Comparison of ENCODE assay signal across 8 mouse cellular contexts in genomic region chr5:32133549-32134004, GRCm38 (mm10). TPM values are rescaled to one million over a fixed set of nuclear protein-coding genes. Genes with fewer than 3 reads are reported as not detected.
DNase-seq lines count a peak whose midpoint lies in the region; ATAC-seq and TF ChIP-seq lines count a peak whose summit lies in the region.

No protein-coding gene starts in this region.

- peaks cover 16% of the 10 kb centered on the region for H3K4me1 ChIP-seq in bone marrow macrophage, adult 2 months (ENCODE audit: control insufficient read depth, insufficient read depth, low read length)
- peaks cover 13% of the 10 kb centered on the region for H3K4me1 ChIP-seq in forebrain, embryonic 14.5 days (ENCODE audit: control insufficient read depth, insufficient read depth, low read length)
- peaks cover 16% of the 10 kb centered on the region for H3K4me1 ChIP-seq in liver, embryonic 15.5 days (replicated peaks)
- peaks cover 19% of the 10 kb centered on the region for H3K4me1 ChIP-seq in neural tube, embryonic 12.5 days

- H3K36me3 ChIP-seq in forebrain, embryonic 14.5 days (ENCODE audit: control insufficient read depth, insufficient read depth, low read length), result no peaks in the 10 kb centered on the region
- H3K36me3 ChIP-seq in liver, embryonic 15.5 days (replicated peaks), result no peaks in the 10 kb centered on the region
- no peaks in the 10 kb centered on the region for H3K36me3 ChIP-seq in neural tube, embryonic 12.5 days

- peak; percentile 56 to 60 for DNase-seq in B cell, adult 2 months
- peak; percentile 52 for DNase-seq in forebrain, embryonic 14.5 days (ENCODE audit: low spot score)
- peak; percentile 87 to 88 for DNase-seq in heart, postnatal 10 days
- peak; percentile 77 to 86 for DNase-seq in kidney, postnatal 4 days
- DNase-seq in thymus, postnatal 14 days, result peak; percentile 31

- H3K9ac ChIP-seq in forebrain, embryonic 14.5 days (ENCODE audit: low read length), result peak overlapping the region; percentile 67
- no peak overlapping the region for H3K9ac ChIP-seq in liver, embryonic 15.5 days
- peak overlapping the region; percentile 61 for H3K9ac ChIP-seq in neural tube, embryonic 12.5 days

- ATAC-seq in forebrain, embryonic 14.5 days, result peak; percentile 18; the same call in 1 of the 2 replicates
- ATAC-seq in liver, embryonic 15.5 days (ENCODE audit: insufficient read depth), result no peak
- no peak for ATAC-seq in neural tube, embryonic 12.5 days (ENCODE audit: low FRiP score, low read depth)

- no peak for TF ChIP-seq CTCF in bone marrow macrophage, adult 2 months (IDR thresholded peaks at IDR 0.05; ENCODE audit: low read depth, low read length)

- H3K27me3 ChIP-seq in forebrain, embryonic 14.5 days (replicated peaks; ENCODE audit: control insufficient read depth, insufficient read depth, low read length), result peaks cover 47% of the 10 kb centered on the region
- peaks cover 90% of the 10 kb centered on the region for H3K27me3 ChIP-seq in liver, embryonic 15.5 days
- H3K27me3 ChIP-seq in neural tube, embryonic 12.5 days (replicated peaks), result peaks cover 74% of the 10 kb centered on the region

- H3K9me3 ChIP-seq in forebrain, embryonic 14.5 days (replicated peaks; ENCODE audit: control insufficient read depth, low read length), result no peaks in the 10 kb centered on the region
- no peaks in the 10 kb centered on the region for H3K9me3 ChIP-seq in liver, embryonic 15.5 days (replicated peaks)
- no peaks in the 10 kb centered on the region for H3K9me3 ChIP-seq in neural tube, embryonic 12.5 days

- peak overlapping the region; percentile 62 for H3K4me3 ChIP-seq in bone marrow macrophage, adult 2 months (ENCODE audit: insufficient read depth, low read length)
- peak overlapping the region; percentile 53 for H3K4me3 ChIP-seq in forebrain, embryonic 14.5 days (ENCODE audit: low read depth, low read length)
- peak overlapping the region; percentile 60 for H3K4me3 ChIP-seq in liver, embryonic 15.5 days (replicated peaks)
- H3K4me3 ChIP-seq in neural tube, embryonic 12.5 days, result peak overlapping the region; percentile 55

- intact Hi-C loops in heart, postnatal 10 days (cut with DNase I), result loop anchor here (5.0 kb wide), 2 partner anchors 66 to 96 kb away; no protein-coding TSS in a partner anchor

- H3K27ac ChIP-seq in bone marrow macrophage, adult 2 months (ENCODE audit: insufficient read depth, low read depth, low read length), result no peak overlapping the region
- H3K27ac ChIP-seq in forebrain, embryonic 14.5 days (ENCODE audit: low read depth, low read length), result no peak overlapping the region
- peak overlapping the region; percentile 82 for H3K27ac ChIP-seq in liver, embryonic 15.5 days (replicated peaks)
- H3K27ac ChIP-seq in neural tube, embryonic 12.5 days, result no peak overlapping the region

- under 1% methylated on average over 20 of the region's 20 CpGs for WGBS in forebrain, embryonic 14.5 days
- under 1% methylated on average over 20 of the region's 20 CpGs for WGBS in liver, embryonic 15.5 days (ENCODE audit: insufficient replicate concordance)
- under 1% methylated on average over 20 of the region's 20 CpGs for WGBS in neural tube, embryonic 12.5 days

- H3K4me2 ChIP-seq in forebrain, embryonic 14.5 days (ENCODE audit: low read length), result peak overlapping the region; percentile 95
- H3K4me2 ChIP-seq in liver, embryonic 15.5 days, result peak overlapping the region; percentile 75
- H3K4me2 ChIP-seq in neural tube, embryonic 12.5 days (replicated peaks), result peak overlapping the region; percentile 91

- no peak for TF ChIP-seq POLR2A in bone marrow macrophage, adult 2 months (IDR thresholded peaks at IDR 0.05; ENCODE audit: borderline replicate concordance, low read depth, low read length)

RNA-seq across cellular contexts. Expression of gene Fosl2, which starts 2.0 kb away (rescaled TPM):
- polyA plus RNA-seq in bone marrow macrophage, adult 2 months (2012; ENCODE audit: insufficient read depth, insufficient read length, missing spikeins), result 17.2 and 18.7 TPM in 2 replicates
- polyA plus RNA-seq in forebrain, embryonic 14.5 days (2014; fragmentation: Nextera tagmentation; extraction: Ambion mirVana), result 1.8 and 2.7 TPM in 2 replicates
- 10 to 100 TPM; 21.4 to 22.5 TPM for total RNA-seq in heart, postnatal 10 days (2021)
- 0.58 and 0.62 TPM in 2 replicates for polyA plus RNA-seq in liver, embryonic 15.5 days (2015; fragmentation: Nextera tagmentation; extraction: Ambion mirVana)
- polyA plus RNA-seq in neural tube, embryonic 12.5 days (2016; fragmentation: Nextera tagmentation; extraction: Ambion mirVana), result 0.63 and 0.72 TPM in 2 replicates

Comparison
In these comparisons a context has a peak if more than half of its experiments do, and no peak if none do; other contexts are left out.
1. DNase-seq: peak in every context shown above with its lines; median percentile 88 in heart, postnatal 10 days; 82 in kidney, postnatal 4 days; 58 in B cell, adult 2 months; 52 in forebrain, embryonic 14.5 days; 31 in thymus, postnatal 14 days.